8 mouse cellular contexts compared by ENCODE assay signal in the genomic region with DNA sequence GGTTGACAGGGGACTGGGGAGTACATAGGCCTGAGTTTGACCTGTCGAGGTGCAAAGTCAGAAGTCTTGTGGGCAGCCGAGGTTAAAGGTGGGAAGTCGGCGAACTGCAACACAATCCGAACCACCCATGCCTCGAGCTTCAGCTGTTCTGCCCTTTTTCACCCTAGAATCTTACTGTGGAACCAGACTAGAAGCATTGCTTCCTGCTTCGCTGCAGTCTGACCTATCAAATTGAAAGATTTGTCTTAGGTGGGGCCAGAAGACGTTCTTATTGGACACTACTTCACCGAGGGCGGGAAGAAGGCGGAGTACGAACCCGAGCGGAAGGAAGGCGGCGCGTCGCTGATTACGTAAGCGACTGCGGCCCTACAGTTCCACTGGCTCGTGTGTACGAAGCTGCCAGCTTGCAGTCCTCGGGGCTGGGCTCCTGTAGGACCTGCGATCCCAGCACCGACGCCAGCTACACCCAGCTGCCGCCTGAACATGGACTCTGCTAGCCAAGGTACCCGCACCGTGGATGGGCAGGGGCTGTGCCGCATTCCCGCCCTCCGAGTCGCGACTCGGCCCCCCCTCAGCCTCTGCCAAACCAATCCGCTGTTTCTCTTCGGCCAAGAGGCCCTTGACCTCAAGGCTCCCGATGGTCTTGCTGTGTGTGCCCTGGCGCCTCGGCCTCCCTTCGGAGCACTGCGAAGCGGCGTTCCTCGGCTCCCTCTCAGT. TPM values are rescaled to one million over a fixed set of nuclear protein-coding genes. Genes with fewer than 3 reads are reported as not detected.
A peak's percentile ranks its signal among the peaks of the same experiment; 100 is the strongest.
DNase-seq lines count a peak whose midpoint lies in the region; ATAC-seq lines count a peak whose summit lies in the region.

Tpd52l2 (plus strand) TSS at position 312 of the 717 bp plus-strand sequence.

- H3K9ac ChIP-seq in lung, embryonic 16.5 days (ENCODE audit: low read length), result peak within 1 kb of the TSS; percentile 96

- H3K27me3 ChIP-seq in lung, embryonic 16.5 days (ENCODE audit: control insufficient read depth, insufficient read depth, low read depth, low read length), result no peaks in the 10 kb centered on the region

- peak within 1 kb of the TSS; percentile 95 for H3K4me3 ChIP-seq in lung, embryonic 16.5 days (ENCODE audit: low read length)

- under 1% methylated on average over 46 of the region's 46 CpGs for whole genome bisulfite sequencing in lung, embryonic 16.5 days

- peak within 1 kb of the TSS; percentile 85 for H3K4me2 ChIP-seq in lung, embryonic 16.5 days (ENCODE audit: low read depth, low read length)

- peaks cover 14% of the 10 kb centered on the region for H3K4me1 ChIP-seq in lung, embryonic 16.5 days (replicated peaks; ENCODE audit: control insufficient read depth, insufficient read depth, low read length)

- H3K27ac ChIP-seq in lung, embryonic 16.5 days (ENCODE audit: low read length), result peak within 1 kb of the TSS; percentile 97

- no peaks in the 10 kb centered on the region for H3K9me3 ChIP-seq in lung, embryonic 16.5 days (ENCODE audit: control insufficient read depth, low read length)

- peaks cover 6% of the 10 kb centered on the region for H3K36me3 ChIP-seq in lung, embryonic 16.5 days (ENCODE audit: control insufficient read depth, insufficient read depth, low read length)

- peak; percentile 84 to 86 for ATAC-seq in hematopoietic stem cell, adult 5-6 weeks (replicated peaks in 1 of 2; ENCODE audit: insufficient read depth in 1 of 2, low FRiP score in 2 of 2, low TSS enrichment in 1 of 2, low read depth in 1 of 2, poor library complexity in 2 of 2, severe bottlenecking in 2 of 2)
- peak; percentile 98 for ATAC-seq in lung, embryonic 16.5 days (ENCODE audit: low read depth)

- DNase-seq in MEL-GATA-1-ER (ENCODE audit: extremely low read depth, low read depth), result peak; percentile 97
- peak; percentile 89 for DNase-seq in cerebellum, adult 8-10 months
- peak; percentile 96 for DNase-seq in forelimb bud, embryonic 11.5 days (ENCODE audit: low read depth, low spot score)
- DNase-seq in layer of hippocampus, adult 9-10 months (ENCODE audit: low spot score), result peak; percentile 82
- peak; percentile 59 for DNase-seq in ovary, postnatal 10 days (ENCODE audit: low spot score)
- DNase-seq in thymus, postnatal 10 days (ENCODE audit: low spot score in 2 of 2), result peak; percentile 88 to 89

RNA-seq across cellular contexts. Expression of gene Tpd52l2, which starts in this region (rescaled TPM):
- total RNA-seq in hematopoietic stem cell, adult 5-6 weeks (2017), result 118 and 129 TPM in 2 replicates
- polyA plus RNA-seq in lung, embryonic 16.5 days (2015; fragmentation: Nextera tagmentation; extraction: Ambion mirVana), result 167 and 169 TPM in 2 replicates

Comparison
In these comparisons a context has a peak if more than half of its experiments do, and no peak if none do; other contexts are left out.
1. Peak in every context shown above with its lines: DNase-seq, ATAC-seq, H3K4me3 ChIP-seq and H3K27ac ChIP-seq.